Mouse (Mus musculus): ENCODE data around the gene Chodl. TPM values are rescaled to one million over a fixed set of nuclear protein-coding genes. Genes with fewer than 3 reads are reported as not detected.

Gene Chodl
- 1 to 10 TPM; 1.5 TPM for total RNA-seq (2021)

DNA sequence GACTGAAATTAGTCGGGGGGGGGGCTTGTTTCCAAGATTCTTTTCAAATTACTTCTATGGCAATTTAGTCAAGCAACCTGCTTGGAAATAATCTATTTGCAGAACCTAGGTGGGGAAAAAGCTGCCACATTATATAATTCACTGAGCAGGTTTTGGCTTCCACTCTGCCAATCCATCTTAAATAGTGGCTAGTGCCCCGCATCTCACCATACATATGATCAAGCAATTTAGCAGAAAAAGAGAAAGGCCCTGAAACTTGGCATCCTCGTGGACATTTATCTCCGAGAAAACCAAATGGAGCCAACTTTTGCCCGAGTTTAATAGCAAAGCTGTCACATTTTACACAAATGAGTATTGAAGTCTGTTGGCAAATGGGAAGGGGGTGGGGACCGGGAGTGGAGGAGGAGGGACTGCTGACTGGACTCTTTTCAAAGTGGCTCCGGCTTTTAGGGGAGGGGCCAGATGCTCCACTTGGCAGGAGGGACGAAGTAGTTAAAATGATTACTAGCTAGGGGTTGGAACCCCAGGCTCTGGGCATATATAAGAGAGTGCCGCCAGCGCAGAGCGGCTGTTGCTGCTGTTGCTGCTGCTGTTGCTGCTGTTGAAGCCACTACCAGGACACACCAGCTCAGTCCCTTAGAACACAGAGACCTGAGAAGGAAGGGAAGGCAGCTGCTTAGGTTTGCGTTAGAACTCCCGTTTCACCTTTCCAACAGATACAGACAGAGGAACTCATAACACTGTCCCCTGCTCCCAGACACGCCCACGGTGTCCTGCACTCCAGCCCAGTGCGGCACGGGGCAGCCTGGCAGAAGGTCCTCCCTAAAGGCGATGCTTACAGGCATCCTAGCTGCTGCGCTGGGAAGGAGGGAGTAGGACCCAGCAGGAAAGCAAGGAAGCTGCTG, at the start of gene Chodl:
TSS of gene Chodl (plus strand) at position 567 of the 905 bp plus-strand sequence.
- no peak for DNase-seq (ENCODE audit: low spot score in 2 of 2)
- intact Hi-C loops (cut with DNase I): no loop called here

DNA sequence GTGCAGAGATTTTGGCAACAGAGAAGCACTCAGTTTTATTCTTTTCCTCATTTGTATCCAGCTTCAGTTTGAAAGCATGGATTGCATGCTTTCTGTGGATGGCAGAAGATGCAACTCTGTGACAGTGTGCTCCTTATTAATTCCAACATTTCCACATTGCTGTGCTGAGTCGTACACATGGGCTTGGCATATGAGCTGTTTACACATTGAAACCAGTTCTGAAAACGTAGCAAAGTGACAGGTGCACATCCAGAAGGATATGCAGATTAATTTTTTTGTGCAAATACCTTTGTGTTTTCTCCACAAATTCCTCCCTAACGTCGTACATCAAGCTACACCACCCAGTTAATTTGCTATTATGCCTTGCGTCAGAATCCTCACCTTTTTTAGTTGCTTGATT, 8.1 kb upstream of the Chodl start:
- intact Hi-C loops (cut with DNase I): no loop called here
- DNase-seq (ENCODE audit: low spot score in 2 of 2): no peak

DNA sequence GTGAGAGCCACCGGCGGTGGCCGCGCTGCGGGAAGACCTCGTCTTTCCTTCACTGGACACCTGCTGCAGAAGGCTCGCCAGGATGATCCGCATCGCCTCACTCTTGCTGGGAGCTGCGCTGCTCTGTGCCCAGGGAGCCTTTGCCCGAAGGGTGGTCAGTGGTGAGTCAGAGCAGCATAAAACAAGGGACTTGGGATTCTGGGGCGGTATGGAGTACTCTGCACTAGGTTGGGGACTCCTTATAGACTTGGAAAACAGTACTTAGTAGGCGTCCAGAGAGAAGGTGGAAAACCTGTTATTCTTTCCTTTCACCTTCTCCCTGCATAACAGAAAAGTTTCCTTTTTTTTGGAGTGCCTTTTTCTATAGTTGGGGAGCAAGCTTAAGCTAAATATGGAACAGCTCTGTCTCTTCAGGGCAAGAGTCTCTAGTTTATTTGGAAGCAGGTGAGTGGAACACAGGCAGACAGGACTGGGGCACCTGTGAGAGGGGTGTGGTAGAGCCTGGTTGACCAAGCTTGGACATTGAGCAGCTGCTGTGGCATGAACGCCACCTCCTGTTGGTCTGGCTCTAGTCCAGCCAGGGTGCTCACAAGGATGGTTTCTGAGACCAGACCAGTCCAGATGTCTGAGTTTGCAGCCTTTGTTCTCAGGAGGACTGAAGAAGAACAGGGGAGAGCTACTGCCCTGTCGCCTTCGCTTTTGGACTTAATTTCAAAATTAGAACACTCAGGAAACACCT, 708 bp downstream of the Chodl start:
- DNase-seq (ENCODE audit: low spot score in 2 of 2): no peak
- intact Hi-C loops (cut with DNase I): no loop called here

DNA sequence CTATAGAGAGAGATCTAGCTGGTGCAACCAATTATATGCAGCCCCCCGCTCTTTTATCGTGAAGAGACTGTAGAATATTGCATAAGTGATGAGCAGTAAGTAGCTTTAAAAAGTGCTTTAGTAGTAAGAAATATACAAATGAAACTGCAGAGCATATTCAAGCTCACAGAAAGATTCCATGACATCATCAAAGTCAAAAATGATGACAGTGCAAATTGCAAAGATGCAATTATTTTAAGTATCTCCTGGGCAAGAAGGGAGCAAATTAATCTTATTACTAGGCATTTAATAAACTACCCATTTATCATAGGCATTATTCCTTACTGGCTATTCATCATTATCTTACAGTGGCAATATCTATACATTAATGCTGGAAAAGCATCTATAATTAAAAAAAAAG, 3.5 kb downstream of the Chodl start:
- intact Hi-C loops (cut with DNase I): no loop called here
- DNase-seq (ENCODE audit: low spot score in 2 of 2): no peak

DNA sequence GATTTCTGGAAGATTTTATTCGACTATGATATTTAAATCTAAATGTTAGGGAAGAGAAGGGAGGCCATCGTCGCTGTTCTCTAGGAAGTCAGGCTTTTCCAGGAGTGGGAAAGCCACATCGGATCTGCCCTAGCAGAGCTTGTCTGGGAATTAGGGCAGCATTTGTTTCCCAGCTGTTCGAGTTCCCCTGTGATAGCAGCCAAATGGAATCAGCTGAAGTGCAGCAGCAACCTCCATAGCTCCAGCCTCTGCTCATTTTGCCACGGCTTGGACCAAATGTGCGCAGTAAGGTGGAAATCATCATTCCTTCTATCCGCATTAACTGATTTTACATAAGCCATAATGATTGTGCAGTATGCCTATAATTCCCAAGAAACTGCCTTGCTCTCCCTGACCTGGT, 7.0 kb downstream of the Chodl start:
- DNase-seq (ENCODE audit: low spot score in 2 of 2): no peak
- intact Hi-C loops (cut with DNase I): no loop called here

DNA sequence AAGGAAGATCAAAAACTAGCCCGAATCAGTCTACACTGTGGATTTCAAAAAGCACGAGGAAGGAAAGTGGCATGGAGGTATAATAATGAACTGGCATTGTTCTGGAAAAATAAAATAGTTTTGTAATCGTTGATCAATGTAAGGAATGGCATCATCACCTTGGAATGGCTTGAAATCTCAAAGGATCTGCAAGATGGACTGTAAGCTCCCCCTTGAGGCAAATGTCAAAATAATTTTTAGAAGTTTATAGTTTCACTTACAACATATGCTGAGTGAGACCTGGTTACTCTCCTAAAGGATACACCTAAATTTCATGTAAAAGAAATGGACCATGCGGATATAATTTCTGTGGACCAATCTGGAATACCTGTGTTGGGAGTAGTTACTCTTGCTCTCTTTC, 19.6 kb downstream of the Chodl start:
- intact Hi-C loops (cut with DNase I): loop anchor here (5.0 to 10.0 kb wide), 2 partner anchors 313 to 496 kb away; no protein-coding TSS in a partner anchor
- DNase-seq (ENCODE audit: low spot score in 2 of 2): no peak

DNA sequence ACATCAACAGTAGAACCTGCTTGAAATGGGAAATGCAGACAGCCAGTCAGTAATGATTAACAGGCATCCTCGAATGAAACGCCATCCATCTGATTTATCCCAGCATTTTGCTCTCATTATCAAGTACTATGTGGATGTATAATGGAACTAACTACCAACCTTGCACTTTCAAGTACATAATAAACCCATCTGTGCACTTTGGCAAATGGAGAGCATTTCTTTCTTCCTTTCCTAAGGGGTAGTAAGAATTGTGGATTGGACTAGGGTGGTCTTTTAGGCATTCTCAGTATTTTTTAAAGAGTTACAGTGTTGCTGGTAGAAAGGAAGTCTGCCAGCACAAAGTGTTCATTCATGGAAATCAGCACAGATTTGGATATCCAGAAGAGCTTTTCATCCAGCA, 26.7 kb downstream of the Chodl start:
- intact Hi-C loops (cut with DNase I): loop anchor here (10.0 kb wide), 1 partner anchor 503 kb away; no protein-coding TSS in a partner anchor
- DNase-seq (ENCODE audit: low spot score in 2 of 2): no peak

DNA sequence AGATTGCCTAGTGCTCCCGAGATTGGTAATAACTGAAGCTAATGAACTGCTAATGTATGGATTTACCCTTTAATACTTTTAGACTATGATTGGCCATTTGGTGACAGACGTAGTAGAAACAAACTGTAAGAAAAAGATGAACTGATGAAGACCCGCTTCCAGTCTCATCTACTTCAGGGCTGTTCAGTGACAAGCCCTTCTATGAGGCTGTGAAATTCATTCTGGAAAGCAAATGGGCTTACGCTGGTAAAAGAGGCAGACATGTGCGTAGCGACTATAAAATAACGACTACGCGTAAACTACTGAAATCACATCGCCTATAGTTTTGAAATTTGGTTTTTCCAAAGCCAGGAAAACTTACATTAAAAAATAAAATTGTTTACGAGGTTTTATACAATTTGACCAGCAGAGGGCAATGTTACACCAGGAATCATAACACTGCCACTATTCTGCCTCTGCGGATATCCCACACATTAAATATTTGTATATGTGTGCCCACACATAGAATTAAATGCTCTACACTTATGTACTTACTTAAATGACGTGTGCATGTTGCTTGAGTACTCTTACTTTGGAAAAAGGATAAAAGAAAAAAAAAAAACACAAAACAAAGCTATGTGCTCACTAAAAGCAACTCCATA, 38.5 kb downstream of the Chodl start:
- intact Hi-C loops (cut with DNase I): loop anchor here (2.0 to 10.0 kb wide), 2 partner anchors 90 to 936 kb away; no protein-coding TSS in a partner anchor
- DNase-seq (ENCODE audit: low spot score in 2 of 2): no peak

DNA sequence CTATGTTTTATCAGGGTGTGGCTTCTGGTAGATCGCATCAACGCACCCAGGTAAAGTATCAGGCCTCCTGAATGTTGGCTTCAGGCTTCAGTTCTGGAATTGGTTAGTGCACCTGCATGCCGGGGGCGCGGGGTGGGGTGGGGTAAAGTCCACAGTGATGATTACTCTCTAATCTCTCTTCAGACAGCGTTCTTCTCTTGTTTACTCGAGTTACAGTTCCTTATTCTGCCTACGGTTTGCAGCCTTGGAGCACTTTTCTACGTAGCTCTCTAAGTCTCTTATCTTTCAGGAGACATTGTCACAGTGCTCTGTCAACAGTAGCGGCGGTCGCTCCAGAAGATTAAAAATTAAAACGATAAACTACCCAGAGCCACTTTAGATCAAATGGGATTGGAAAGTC, 43.4 kb downstream of the Chodl start:
- intact Hi-C loops (cut with DNase I): no loop called here

DNA sequence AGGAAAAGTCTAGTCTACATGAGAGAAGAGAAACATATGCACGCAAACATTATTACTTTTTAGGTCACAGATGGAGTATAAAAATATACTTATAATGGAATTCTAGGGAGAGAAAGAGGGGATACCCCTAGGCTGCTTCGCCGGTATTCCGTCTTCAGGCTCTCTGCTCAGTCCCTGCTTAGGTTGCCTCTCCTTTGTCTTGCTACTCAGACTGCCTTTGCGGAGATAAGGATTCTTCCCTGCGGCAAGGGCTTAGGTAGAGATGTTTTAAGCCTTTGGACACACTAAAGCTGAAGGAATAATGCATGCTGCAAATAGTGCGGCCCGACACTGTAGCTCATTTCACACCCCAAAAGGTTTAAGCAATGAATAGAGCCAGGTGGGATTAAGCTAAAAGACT, 45.6 kb downstream of the Chodl start:
- intact Hi-C loops (cut with DNase I): no loop called here
- no peak for DNase-seq (ENCODE audit: low spot score in 2 of 2)

More for the DNA sequence above, 43.4 kb downstream of the Chodl start:
- no peak for DNase-seq (ENCODE audit: low spot score in 2 of 2)

Other genes starting within 250 kb of the Chodl start
- gene Tmprss15, start 160.1 kb downstream of the Chodl start, total RNA-seq (2021): not detected